Mouse (Mus musculus): ENCODE data around the gene Ntrk3. TPM values are rescaled to one million over a fixed set of nuclear protein-coding genes. Genes with fewer than 3 reads are reported as not detected.

The Ntrk3 gene
- polyA plus RNA-seq, 1 experiment from 2014 or later, result 0.24 TPM

DNA sequence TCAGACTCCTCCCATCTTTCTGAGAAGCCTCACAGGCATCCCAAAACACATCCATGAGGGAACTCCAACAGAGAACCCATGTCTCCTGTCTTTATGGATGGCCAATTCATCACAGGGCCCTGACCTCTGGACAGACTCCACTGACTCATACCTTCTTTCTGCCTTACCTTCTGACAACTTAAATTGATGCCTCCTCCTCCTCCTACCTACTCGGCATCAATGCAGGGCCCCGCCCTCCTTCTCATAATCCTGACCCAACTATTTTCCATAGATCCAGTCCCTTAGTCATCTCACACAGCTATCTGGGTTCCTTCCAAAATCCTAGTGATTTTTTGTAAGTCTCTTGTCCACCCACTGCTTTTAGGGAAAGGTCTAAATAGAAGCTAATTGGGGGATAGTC is 78.0 kb downstream of the Ntrk3 start:
- Histone ChIP-seq H3K9me3 (replicated peaks) (no peaks in the 10 kb centered on the region), H3K9ac (no peak overlapping the region), H3K27me3 (replicated peaks) (no peaks in the 10 kb centered on the region), H3K4me3 (no peak overlapping the region), H3K4me1 (no peaks in the 10 kb centered on the region), H3K4me2 (no peak overlapping the region), H3K36me3 (no peaks in the 10 kb centered on the region), H3K27ac (no peak overlapping the region)
- 69% methylated on average over 2 of the region's 2 CpGs for WGBS (ENCODE audit: insufficient replicate concordance)
- ATAC-seq, result no peak

- no peak overlapping the region for H3K9ac ChIP-seq
- H3K36me3 ChIP-seq, result no peaks in the 10 kb centered on the region
- H3K9me3 ChIP-seq (replicated peaks), result no peaks in the 10 kb centered on the region
- H3K4me2 ChIP-seq, result no peak overlapping the region
- no peaks in the 10 kb centered on the region for H3K4me1 ChIP-seq
- no peak for ATAC-seq
- 63% methylated on average over 10 of the region's 10 CpGs for WGBS (ENCODE audit: insufficient replicate concordance)
- no peak overlapping the region for H3K4me3 ChIP-seq
- H3K27me3 ChIP-seq (replicated peaks), result no peaks in the 10 kb centered on the region
- no peak overlapping the region for H3K27ac ChIP-seq
These were observed 79.8 kb downstream of the Ntrk3 start for GRCm38 (mm10) chr7:78658026-78658425.

GRCm38 (mm10) chr7:78656181-78656580 is 81.6 kb downstream of the Ntrk3 start:
- no peak for ATAC-seq
- WGBS (ENCODE audit: insufficient replicate concordance), result 63% methylated on average over 3 of the region's 3 CpGs
- Histone ChIP-seq H3K27me3 (replicated peaks) (no peaks in the 10 kb centered on the region), H3K4me2 (no peak overlapping the region), H3K4me1 (no peaks in the 10 kb centered on the region), H3K27ac (no peak overlapping the region), H3K9ac (no peak overlapping the region), H3K9me3 (replicated peaks) (no peaks in the 10 kb centered on the region), H3K36me3 (no peaks in the 10 kb centered on the region), H3K4me3 (no peak overlapping the region)

GRCm38 (mm10) chr7:78653686-78654085 is 84.1 kb downstream of the Ntrk3 start:
- ATAC-seq, result no peak
- Histone ChIP-seq H3K36me3 (no peaks in the 10 kb centered on the region), H3K4me3 (no peak overlapping the region), H3K9me3 (replicated peaks) (no peaks in the 10 kb centered on the region), H3K4me1 (no peaks in the 10 kb centered on the region), H3K27ac (no peak overlapping the region), H3K27me3 (replicated peaks) (no peaks in the 10 kb centered on the region), H3K4me2 (no peak overlapping the region), H3K9ac (no peak overlapping the region)
- 25% methylated on average over 4 of the region's 4 CpGs for WGBS (ENCODE audit: insufficient replicate concordance)

GRCm38 (mm10) chr7:78652296-78652695 is 85.5 kb downstream of the Ntrk3 start:
- ATAC-seq, result no peak
- Histone ChIP-seq H3K9ac (no peak overlapping the region), H3K27me3 (replicated peaks) (no peaks in the 10 kb centered on the region), H3K4me2 (no peak overlapping the region), H3K4me3 (no peak overlapping the region), H3K4me1 (no peaks in the 10 kb centered on the region), H3K36me3 (no peaks in the 10 kb centered on the region), H3K9me3 (replicated peaks) (no peaks in the 10 kb centered on the region), H3K27ac (no peak overlapping the region)
- 24% methylated on average over 1 of the region's 1 CpGs for WGBS (ENCODE audit: insufficient replicate concordance)

DNA sequence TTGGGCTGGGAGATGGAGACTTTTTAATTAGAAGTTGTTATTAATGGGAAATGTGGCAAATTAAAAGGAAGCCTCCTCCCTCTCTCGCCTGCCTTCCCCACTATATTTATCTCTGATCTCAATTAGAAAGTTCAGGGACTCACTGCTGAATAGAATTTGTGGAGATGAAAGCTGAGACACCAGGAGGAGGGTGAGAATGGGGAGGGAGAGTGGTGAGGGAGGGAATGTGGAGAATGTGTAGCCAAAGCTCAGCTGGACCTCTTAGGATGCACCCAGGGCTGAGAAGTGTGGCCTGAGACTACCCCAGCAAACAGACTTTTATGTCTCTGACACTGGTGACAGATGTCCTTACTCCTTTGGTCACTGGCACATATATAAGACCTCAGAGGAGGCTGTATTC is 86.3 kb downstream of the Ntrk3 start:
- Histone ChIP-seq H3K27ac (no peak overlapping the region), H3K9ac (no peak overlapping the region), H3K4me1 (no peaks in the 10 kb centered on the region), H3K27me3 (replicated peaks) (no peaks in the 10 kb centered on the region), H3K9me3 (replicated peaks) (no peaks in the 10 kb centered on the region), H3K4me3 (no peak overlapping the region), H3K36me3 (no peaks in the 10 kb centered on the region), H3K4me2 (no peak overlapping the region)
- no peak for ATAC-seq
- WGBS (ENCODE audit: insufficient replicate concordance), result 32% methylated on average over 1 of the region's 1 CpGs

- 40% methylated on average over 6 of the region's 6 CpGs for WGBS (ENCODE audit: insufficient replicate concordance)
- H3K9ac ChIP-seq, result no peak overlapping the region
- no peaks in the 10 kb centered on the region for H3K4me1 ChIP-seq
- H3K36me3 ChIP-seq, result no peaks in the 10 kb centered on the region
- no peak for ATAC-seq
- no peak overlapping the region for H3K4me3 ChIP-seq
- no peaks in the 10 kb centered on the region for H3K27me3 ChIP-seq (replicated peaks)
- H3K9me3 ChIP-seq (replicated peaks), result no peaks in the 10 kb centered on the region
- H3K4me2 ChIP-seq, result no peak overlapping the region
- no peak overlapping the region for H3K27ac ChIP-seq
These were observed 94.1 kb downstream of the Ntrk3 start for GRCm38 (mm10) chr7:78643667-78644066.

- Histone ChIP-seq H3K27ac (no peak overlapping the region), H3K36me3 (no peaks in the 10 kb centered on the region), H3K27me3 (replicated peaks) (no peaks in the 10 kb centered on the region), H3K9ac (no peak overlapping the region), H3K4me1 (no peaks in the 10 kb centered on the region), H3K4me3 (no peak overlapping the region), H3K9me3 (replicated peaks) (no peaks in the 10 kb centered on the region), H3K4me2 (no peak overlapping the region)
- no peak for ATAC-seq
- WGBS (ENCODE audit: insufficient replicate concordance), result 51% methylated on average over 4 of the region's 4 CpGs
These were observed 114.1 kb downstream of the Ntrk3 start for GRCm38 (mm10) chr7:78623686-78624085.

DNA sequence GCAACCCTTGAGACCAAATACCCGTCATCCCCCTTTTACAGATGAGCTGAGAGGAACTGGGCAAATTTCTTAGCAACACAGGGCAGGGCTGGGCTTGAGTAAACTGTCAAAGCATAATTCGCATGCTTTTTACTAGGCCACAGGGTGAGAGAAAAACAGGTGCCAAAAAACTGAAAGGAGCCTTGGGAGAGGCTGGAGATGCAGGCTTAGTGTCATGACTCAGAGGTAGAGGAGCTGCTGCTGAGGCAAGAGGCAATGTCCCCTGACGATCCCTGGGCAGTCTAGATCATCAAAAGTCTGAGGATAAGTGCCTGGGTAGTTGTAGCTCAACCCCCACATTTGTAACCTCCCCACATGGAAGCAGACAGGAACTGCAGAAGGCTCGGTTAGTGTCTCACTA is 116.7 kb downstream of the Ntrk3 start:
- H3K27me3 ChIP-seq (replicated peaks), result no peaks in the 10 kb centered on the region
- no peak overlapping the region for H3K9ac ChIP-seq
- no peaks in the 10 kb centered on the region for H3K36me3 ChIP-seq
- H3K4me3 ChIP-seq, result no peak overlapping the region
- no peaks in the 10 kb centered on the region for H3K4me1 ChIP-seq
- no peak for ATAC-seq
- H3K27ac ChIP-seq, result no peak overlapping the region
- no peak overlapping the region for H3K4me2 ChIP-seq
- WGBS (ENCODE audit: insufficient replicate concordance), result 33% methylated on average over 4 of the region's 4 CpGs
- no peaks in the 10 kb centered on the region for H3K9me3 ChIP-seq (replicated peaks)

GRCm38 (mm10) chr7:78619818-78620577 is 117.8 kb downstream of the Ntrk3 start:
- ATAC-seq, result no peak
- no peaks in the 10 kb centered on the region for H3K4me1 ChIP-seq
- H3K27ac ChIP-seq, result no peak overlapping the region
- no peak overlapping the region for H3K4me3 ChIP-seq
- H3K36me3 ChIP-seq, result no peaks in the 10 kb centered on the region
- H3K27me3 ChIP-seq (replicated peaks), result no peaks in the 10 kb centered on the region
- no peak overlapping the region for H3K4me2 ChIP-seq
- H3K9ac ChIP-seq, result no peak overlapping the region
- WGBS (ENCODE audit: insufficient replicate concordance), result 56% methylated on average over 9 of the region's 9 CpGs
- no peaks in the 10 kb centered on the region for H3K9me3 ChIP-seq (replicated peaks)

DNA sequence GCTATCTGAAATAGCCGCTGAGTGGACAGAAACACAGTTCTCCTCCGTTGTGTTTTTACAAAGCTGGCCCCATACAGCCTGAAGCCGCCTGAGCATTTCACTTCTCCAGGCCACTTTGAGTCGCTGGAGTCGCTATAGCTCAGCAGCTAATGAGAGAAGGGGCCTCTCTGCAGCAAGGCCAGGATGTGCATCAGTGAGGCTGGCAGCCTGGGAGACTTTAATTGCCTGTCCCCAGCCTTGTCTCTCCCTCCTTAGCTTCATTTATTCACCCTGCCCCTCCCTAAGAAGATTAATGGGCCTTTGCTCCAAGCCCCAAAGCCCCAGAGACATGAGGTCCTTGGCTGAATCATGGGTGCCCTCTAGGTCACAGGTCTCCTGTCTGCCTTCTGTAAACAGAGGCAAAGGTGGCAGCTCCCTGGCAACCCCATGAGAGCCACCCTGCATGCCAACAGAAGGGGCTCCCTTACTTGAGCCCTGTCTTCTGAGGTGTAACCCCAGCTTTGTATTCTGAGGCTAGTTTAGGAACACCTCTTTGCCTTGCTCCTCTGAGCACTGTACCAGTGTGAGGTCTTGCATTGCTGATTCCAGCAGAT is 132.2 kb downstream of the Ntrk3 start:
- no peak overlapping the region for H3K9ac ChIP-seq
- WGBS (ENCODE audit: insufficient replicate concordance), result 35% methylated on average over 5 of the region's 5 CpGs
- H3K4me1 ChIP-seq, result no peaks in the 10 kb centered on the region
- no peak overlapping the region for H3K4me3 ChIP-seq
- H3K36me3 ChIP-seq, result no peaks in the 10 kb centered on the region
- H3K27ac ChIP-seq, result no peak overlapping the region
- H3K27me3 ChIP-seq (replicated peaks), result 0 out of 2 replicates have a peak, but pooled peaks cover 6% of the 10 kb centered on the region
- H3K4me2 ChIP-seq, result no peak overlapping the region
- ATAC-seq, result no peak
- no peaks in the 10 kb centered on the region for H3K9me3 ChIP-seq (replicated peaks)

- Histone ChIP-seq H3K27me3 (replicated peaks) (peaks cover 19% of the 10 kb centered on the region), H3K9me3 (replicated peaks) (no peaks in the 10 kb centered on the region), H3K4me1 (no peaks in the 10 kb centered on the region), H3K4me2 (no peak overlapping the region), H3K9ac (no peak overlapping the region), H3K4me3 (no peak overlapping the region), H3K27ac (no peak overlapping the region), H3K36me3 (no peaks in the 10 kb centered on the region)
- WGBS (ENCODE audit: insufficient replicate concordance), result 44% methylated on average over 7 of the region's 7 CpGs
- no peak for ATAC-seq
These were observed 133.9 kb downstream of the Ntrk3 start for GRCm38 (mm10) chr7:78603922-78604321.

DNA sequence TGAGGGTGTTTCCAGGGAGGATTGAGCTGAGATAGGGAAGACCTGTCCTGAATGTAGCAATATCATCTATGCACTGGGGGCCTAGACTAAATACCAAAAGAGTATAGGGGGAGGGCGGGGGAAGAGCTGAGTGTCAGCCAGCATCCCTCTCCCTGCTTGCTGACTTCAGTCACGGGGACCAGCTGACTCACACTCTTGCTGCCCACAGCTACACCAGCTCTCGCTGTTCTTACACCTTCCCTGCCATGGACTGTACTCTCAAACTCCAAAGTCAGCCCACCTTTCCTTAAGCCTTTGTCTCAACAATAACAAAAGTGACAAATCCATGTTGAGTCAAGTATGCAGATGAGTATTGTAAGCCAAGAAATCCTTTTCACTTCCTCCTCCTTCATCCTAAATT is 136.0 kb downstream of the Ntrk3 start:
- Histone ChIP-seq H3K9ac (no peak overlapping the region), H3K4me1 (no peaks in the 10 kb centered on the region), H3K4me3 (no peak overlapping the region), H3K27me3 (replicated peaks) (peaks cover 39% of the 10 kb centered on the region), H3K27ac (no peak overlapping the region), H3K36me3 (no peaks in the 10 kb centered on the region), H3K4me2 (no peak overlapping the region), H3K9me3 (replicated peaks) (no peaks in the 10 kb centered on the region)
- WGBS (ENCODE audit: insufficient replicate concordance), result 42% methylated on average over 3 of the region's 3 CpGs
- no peak for ATAC-seq
